Mouse (Mus musculus): ENCODE results near the gene Gm3460.
"Not testable (repeated sequence)": the region's sequence is repeated elsewhere in the genome, so short reads cannot be mapped to it uniquely, and the experiment has no call there.

GRCm38 (mm10) chr14:6590513-6590912, 31.7 kb downstream of the Gm3460 start, which contains the start of gene Gm3629:
- TF ChIP-seq BHLHE40 (IDR thresholded peaks at IDR 0.05; ENCODE audit: borderline replicate concordance, low read depth, low read length); ZKSCAN1 (IDR thresholded peaks at IDR 0.05; ENCODE audit: low read depth, low read length); TBP (IDR thresholded peaks at IDR 0.05; ENCODE audit: low read depth, low read length); POLR2AphosphoS5 (IDR thresholded peaks at IDR 0.05; ENCODE audit: borderline replicate concordance, low read depth, low read length); CTCF (IDR thresholded peaks at IDR 0.05 in 2 of 3, conservative IDR thresholded peaks at IDR 0.05 in 1 of 3; ENCODE audit: control insufficient read depth in 1 of 3, insufficient read depth in 1 of 3, low read depth in 2 of 3, low read length in 3 of 3, poor library complexity in 1 of 3, severe bottlenecking in 1 of 3); ZMIZ1 (IDR thresholded peaks at IDR 0.05; ENCODE audit: low read depth, low read length); EP300 (IDR thresholded peaks at IDR 0.05; ENCODE audit: low read depth in 1 of 2, low read length in 2 of 2); MAFK (IDR thresholded peaks at IDR 0.05; ENCODE audit: borderline replicate concordance, low read depth, low read length); MAX (IDR thresholded peaks at IDR 0.05; ENCODE audit: low read length); POLR2A (IDR thresholded peaks at IDR 0.05; ENCODE audit: control insufficient read depth in 1 of 2, insufficient read depth in 1 of 2, low read depth in 1 of 2, low read length in 2 of 2, poor library complexity in 1 of 2); UBTF (IDR thresholded peaks at IDR 0.05; ENCODE audit: borderline replicate concordance, insufficient read depth, low read depth, low read length); TAL1 (IDR thresholded peaks at IDR 0.05; ENCODE audit: low read length); RCOR1 (IDR thresholded peaks at IDR 0.05; ENCODE audit: low read depth, low read length); MAZ (IDR thresholded peaks at IDR 0.05; ENCODE audit: low read depth, low read length): not testable (repeated sequence)

All from MEL (cell line).